Mouse (Mus musculus) c-Kit-positive CD71-negative TER-119-negative erythroid progenitor cells, embryonic 14.5 days (primary cell): Measurements from ENCODE around the gene Sema5a.

ENCODE experiments used
- DNase-seq: peaks from one replicate; pipeline ENCODE4 v3.0.0-alpha.2; 2013; ENCODE audit warnings: low read depth

The Sema5a gene

DNA sequence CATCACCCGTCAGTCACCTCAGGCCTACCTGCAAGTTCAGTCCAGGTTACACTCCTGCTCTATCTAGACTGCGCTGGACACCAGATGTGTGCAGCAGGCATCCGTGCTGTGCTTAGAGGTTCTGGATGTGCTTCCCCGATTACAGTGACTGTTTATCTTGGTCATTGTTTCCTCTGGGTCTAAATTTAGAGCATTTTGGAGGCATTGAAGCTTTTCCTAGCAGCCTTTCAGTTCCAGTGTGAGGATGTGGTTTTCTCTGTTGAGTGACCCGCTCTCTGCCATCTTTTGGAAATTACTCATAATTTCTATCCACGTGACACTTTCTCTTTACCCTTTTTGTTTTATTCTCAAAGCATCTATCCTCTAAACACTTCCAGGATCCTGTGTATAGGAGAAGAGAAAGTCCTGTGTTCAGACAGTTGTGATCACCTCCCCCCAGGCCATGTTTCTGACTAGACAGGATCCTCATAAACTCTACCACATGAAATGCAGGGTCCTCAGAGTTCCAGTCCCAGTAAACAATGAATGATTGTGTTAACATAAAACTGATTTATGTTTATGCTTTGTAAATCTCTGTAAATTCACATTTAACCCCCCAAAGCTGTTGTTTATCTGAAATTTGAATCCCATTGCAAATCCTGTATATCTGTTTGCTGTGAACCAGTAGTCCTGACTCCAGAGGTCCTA lies 62.1 kb downstream of the Sema5a start:
- DNase-seq: no peak

DNA sequence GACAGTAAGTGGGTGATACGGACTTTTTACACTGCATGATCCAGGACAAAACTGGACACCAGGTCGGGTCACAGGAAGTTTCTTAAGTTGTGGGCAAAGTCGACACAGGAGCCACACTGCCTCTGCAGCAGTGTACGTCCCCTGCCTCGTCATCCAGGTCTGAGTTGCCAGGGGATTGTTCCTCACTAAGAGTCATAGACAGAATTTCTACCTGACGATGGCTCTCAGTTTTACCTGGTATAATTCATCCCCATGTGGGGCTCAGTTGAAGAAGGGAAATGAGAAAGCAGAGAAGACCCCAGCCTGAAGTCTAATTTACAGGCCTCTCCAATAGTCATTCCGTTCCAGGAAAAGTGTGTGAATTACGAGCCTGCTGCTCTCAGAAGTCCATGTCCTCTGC lies 66.2 kb downstream of the Sema5a start:
- DNase-seq: no peak

DNA sequence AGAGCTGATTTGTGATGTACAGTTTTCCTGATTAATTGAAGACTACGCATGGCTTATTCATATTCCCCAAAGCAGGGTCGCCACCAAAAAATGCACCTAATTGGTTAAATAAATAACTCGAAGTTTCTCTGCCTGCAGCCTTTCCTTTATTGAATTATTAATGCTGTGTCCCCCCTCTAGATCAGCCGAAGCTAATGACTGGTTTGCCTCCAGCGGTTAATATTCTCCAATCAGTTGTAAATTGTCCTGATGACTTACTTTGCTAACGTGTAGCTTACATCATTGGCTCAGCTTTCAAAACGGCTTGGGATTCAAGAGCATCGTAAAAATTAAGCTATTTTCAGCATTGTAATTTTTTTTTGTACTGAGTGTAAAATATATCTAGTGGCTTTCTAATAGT lies 66.7 kb downstream of the Sema5a start:
- no peak for DNase-seq

DNA sequence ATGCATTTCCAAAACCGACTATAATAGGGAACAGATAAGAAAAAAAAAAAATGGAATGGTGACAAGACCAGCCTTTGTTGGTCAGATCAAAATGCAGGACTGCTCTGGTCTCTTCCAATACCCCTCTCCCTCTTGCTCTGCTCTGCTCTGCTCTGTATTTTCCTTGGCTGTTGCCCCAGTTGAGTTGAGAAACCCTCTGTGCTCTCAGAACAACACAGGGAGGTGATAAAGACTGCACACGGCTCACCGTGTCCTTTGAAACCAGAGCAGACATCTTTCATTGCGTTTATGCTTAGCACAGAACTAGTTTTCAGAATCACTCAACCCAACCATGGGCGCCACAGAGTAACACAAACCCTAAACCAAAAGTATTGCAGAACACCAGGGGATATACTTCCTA lies 72.5 kb downstream of the Sema5a start:
- no peak for DNase-seq

DNA sequence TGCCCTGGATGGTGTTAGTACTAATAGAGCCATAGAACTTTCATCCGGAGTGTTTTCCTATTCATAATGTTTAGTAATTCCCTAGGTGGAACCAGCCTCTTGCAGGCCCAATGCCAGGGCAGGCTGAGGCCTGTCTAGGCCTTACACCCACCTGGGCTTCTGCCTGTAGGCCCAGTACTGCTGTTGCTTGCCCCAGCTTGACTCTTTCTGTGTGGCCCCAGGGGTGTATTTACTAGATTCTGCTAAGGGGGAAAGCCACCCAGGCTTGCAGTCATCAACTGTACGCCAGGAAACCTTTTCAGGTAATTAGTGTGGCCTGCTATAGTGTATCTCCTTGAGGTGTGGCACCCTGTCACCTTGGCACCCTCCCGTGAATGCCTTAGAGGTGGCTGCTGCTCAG lies 76.1 kb downstream of the Sema5a start:
- DNase-seq: no peak

DNA sequence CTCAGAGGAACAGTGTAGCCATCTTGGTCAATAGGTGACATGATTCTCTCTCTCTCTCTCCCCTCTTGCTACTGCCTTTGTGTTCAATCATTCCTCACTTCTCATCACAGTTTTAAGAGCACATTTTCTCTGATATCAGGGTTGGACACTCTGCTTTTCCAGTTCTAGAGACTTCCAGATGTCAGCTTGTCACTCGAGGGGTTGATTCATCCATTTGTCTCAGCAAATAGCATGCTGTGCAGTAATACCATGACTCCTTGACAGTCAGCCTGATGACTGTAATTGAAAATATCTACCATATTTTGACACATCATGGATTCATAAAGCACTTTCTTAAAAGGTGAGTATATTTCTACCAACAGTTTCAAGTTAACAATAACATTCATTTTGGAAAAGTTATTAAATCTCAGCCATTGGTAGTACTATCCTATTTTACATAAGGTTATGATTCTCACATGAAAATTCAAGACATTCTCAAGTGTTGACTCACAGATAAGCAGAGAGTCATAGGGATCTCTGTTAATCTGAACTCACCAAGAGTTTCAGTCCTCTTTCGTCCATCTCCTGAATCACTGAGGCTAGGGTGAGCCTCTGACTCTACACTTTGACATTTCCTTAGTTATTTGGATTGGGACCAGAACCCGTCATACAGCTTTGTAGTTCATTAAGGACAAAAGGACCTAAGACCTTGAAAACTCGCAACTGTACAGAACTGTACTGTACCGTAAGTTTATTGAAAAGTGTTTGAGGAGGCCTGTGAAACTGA lies 78.0 kb downstream of the Sema5a start:
- no peak for DNase-seq

DNA sequence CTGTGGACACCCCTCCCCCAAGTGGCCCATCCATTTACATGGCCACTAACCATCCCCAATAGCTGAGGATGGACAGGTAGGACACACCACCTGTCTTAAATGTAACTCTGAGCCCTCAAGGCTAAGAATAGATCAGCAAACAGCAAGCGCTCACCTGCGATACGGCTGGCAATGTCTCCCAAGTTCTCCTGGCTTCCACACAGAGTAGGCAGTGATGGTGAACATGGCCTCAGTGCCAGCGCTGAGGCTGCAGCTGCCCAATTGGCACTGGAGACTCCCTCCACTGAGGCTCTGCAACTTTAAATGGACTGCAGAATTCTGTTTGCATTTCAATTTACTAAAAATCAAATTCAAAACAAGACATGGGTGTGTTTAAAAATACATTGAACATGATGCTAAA lies 78.6 kb downstream of the Sema5a start:
- DNase-seq: no peak

DNA sequence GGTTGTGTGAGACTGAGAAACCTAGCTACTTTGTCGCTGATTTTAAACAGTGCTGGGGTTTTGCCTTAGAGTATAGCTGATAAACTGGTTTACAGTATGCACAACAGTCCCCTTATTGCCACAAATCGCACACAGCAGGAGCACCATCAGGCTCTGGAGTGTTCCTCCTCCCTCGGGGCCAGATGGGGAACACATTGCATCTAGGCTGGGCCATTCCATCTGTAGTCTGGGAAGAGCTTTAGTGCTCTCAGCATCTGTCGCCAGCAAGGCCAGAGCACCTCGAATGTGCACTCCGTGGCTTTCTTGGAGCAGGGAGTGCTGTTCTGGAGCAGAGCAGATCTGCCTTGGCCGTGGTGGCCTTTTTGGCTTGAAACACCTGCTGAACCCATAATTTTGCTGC lies 79.5 kb downstream of the Sema5a start:
- DNase-seq: no peak

DNA sequence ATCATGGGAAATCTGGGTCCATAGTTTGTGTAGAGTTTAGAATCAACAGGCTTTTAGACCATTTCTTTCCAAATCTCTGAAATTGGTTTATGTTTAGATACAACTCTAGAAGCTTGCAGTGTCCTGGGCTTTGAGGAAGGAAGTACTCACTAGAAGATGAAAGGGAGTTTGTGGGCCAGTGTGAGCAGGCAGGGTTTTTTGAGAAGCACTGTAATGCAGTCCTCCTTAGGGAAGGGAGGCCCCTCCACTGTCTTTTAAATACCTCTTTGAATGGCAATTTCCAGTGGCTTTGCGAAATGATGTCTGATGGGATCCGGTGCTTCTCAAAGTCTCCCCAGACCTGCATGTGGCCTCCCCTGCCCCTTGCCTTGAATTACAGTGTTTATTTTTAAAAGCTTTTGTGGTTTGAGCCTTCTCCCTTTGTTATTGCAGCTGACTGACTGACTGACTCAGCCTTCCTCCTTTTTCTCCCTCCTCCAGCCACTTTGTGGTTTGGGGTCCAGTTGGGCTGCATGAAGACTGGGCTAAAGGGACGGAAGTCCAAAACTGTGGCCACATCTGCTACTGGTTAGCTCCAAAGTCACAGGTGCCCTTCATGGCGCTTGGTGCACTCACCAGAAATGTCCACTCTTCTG lies 83.9 kb downstream of the Sema5a start:
- DNase-seq: no peak

DNA sequence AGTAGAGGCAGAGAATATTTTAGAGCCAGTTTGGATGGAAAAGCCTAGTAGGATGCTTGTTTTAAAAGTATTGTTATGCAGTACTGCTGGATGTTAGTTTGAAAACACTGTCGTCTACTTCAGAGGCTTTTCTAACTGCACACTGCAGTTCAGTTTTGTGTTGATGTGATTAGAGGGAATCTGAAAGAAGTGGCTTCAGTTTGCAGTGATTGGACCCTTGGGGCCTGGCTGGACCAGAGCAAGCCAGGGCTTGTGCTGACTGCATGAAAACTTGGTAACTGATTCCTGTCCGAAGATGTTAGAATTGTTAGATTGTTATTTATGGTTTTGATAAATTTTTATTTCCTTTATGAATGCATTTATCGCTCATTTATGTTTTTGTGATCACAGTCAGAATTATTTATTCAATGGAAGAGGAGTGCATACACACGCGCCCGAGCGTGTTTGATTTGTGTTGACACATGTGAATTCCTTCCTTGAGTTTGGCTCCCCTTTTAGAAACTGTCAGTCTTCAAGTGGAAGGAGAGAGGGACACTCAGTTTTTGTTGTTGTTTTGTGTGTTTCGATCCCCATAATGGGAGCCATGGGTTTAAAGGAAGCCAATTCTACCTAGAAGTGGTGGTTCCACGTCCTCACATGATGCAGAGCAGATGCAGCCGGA lies 85.2 kb downstream of the Sema5a start:
- no peak for DNase-seq

DNA sequence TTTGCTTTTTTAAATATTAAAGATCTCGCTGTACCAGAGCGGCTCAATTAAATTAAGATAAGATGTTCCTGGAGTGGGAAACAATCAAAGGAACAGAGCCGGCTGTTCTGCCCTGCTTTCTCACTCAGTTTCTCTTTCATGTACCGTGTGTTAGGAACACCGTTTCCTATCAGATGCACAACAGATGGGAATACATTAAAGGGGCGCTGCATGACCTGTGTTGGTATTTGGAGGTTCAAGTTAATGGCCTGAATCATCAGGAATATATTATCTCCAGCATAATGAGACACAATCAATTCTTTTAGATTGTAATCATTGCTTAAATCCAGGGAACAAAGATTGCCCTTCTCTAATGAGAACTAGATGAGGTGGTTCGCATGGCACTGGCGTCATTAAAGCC lies 85.8 kb downstream of the Sema5a start:
- DNase-seq: no peak

DNA sequence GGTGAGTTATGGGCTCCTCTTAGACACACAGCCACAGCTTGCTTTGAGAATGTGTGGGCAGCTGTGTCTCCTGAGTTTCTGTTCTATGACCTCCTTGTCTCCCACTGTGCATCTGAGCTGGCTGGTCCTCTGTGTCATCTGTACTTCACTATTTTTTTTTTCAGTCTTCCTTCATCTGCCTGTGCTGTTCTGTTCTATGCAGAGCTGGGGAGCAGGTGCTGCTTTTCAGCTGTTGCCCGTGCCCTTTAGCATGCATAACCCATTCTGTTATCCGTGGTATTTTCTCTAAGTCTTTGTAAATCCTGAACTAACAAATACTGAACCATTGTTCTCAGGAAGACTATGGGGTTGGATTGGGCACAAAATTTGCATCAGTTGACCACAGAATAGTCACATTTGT lies 86.4 kb downstream of the Sema5a start:
- no peak for DNase-seq

DNA sequence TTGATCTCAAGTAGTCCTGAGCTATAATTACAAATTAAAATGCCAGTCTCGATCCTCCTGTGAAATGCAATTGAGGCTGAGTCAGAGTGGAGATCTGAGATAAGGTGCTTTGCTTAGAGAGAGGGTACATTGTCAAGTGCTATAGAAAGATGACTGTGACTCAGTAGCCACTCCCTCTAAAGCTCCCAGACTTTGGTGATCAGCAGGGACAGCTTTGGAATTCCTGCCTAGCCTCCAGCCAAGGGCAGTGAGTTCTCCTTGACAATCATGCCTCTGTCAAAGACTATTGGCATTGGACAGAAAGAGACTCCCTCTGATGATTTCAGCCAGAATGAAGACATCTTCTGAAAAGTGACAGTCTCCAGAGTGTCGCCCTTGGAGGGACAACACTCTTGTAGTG lies 88.8 kb downstream of the Sema5a start:
- no peak for DNase-seq

DNA sequence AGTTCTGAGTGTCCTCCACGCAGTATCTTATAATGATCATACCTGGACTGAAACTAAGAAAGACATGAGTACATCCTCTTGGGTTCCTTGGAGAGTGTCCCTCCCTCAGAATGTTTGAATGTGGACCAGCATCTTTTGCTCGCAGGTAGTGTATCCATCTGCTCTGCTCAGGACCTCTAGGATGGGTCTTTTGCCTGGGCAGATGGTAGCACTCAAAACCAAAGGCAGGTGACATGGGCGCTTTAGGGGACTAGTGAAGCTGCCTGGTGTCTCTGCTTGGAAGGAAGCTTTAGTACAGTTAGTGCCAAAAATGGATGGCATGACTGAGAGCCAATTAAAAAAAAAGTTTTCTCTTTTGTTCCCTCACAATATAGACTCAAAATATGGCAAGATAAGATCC lies 93.2 kb downstream of the Sema5a start:
- DNase-seq: no peak

DNA sequence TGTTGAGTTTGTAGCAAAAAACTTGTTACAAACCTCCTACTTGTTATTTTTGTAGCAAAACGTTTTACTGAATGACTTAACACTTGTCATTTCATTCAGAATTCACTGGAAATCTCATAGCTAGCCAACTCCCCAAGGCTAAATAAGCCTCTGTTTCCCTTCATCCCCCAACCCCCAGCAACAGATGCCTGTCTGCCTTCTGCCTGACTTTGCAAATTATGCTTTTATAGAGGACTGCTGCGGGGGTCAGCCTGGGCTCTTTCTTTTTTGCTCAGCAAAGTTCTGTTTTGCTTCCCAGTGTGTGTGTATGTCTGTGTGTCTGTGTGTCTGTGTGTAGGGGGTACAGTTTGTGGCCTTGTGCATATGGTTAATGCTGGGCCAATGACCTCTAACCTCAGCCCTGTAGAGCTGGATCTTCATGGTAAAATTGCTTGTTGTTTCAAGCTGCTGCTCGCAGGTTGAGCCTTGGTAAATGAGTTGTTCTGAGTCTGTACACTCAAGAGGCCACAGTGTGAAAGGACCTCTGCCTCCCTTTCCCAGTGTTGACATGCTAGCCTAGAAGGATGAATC lies 94.2 kb downstream of the Sema5a start:
- DNase-seq: no peak

DNA sequence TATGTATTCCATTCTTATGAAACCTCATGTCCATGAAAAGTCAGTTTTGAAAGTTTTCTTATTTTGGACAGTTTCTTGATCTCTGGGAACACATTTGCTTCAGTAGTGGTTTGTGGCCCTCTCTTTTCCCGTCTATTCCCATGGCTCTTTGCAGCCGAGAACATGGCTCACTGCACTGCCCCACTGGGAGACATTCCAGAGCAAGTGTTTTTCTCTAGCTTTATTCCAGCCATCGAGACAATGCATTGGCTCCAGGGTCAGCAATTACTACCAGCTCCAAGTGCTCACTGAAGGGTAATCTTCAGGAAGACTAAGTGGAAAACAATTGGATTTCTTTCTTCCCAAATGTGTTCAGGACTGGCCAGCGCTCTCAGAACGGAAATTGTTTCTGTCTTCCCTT lies 94.8 kb downstream of the Sema5a start:
- DNase-seq: no peak

DNA sequence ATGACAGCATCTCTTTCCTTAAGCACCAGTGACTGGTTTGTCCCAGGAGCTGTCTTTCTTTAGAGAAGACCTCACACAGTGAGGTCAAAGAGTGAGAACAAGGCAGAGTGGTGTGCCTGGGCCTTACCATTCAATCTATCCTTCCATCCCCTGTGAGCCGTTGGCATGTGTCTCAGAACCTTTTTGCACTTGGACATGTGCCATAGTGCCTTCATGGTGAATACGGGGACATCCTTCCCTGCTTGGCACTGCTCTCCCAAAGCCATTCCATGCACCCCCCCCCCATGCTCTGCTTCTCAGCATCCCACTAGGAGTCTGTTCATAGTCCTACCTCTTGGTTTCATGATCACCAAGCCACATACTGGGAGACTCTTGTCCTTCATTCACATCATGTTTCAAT lies 96.8 kb downstream of the Sema5a start:
- no peak for DNase-seq

DNA sequence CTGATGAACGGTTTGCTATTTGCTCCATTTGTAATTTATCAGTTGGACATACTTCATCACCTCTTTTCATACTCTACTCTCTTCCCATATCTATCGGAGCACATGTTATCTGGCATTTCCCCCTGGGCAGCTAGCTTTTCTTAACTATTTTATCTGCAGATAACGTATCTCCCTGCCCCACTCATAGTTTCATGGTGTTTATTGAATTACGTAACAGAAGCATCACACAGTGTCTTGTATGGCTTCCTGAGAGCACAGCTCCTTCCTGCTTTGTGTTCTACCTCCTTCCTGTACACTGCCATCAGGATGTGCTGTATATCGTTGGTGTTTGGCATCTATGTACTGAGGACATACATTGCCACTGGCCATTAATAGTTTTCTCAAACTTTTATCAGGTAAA lies 98.9 kb downstream of the Sema5a start:
- DNase-seq: no peak

DNA sequence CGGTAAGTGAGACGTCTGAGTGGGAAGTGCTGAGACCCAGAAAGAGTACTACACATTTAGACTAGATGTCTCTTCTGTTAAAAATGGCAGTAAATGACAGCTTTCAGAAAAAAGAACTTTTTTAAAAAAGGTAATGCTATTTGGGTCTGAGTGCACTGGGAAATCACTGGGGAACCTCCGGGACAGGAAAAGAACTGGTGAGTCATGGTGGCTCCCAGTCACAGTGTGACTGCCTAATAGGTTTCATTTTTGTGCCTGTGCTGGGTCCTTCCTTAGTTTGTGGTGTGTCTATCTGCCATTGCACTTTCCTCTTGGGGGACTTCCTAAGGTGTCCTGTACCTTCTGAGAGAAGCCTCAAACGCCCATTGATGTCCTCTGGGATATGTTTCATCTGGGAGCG lies 102.7 kb downstream of the Sema5a start:
- DNase-seq: no peak

DNA sequence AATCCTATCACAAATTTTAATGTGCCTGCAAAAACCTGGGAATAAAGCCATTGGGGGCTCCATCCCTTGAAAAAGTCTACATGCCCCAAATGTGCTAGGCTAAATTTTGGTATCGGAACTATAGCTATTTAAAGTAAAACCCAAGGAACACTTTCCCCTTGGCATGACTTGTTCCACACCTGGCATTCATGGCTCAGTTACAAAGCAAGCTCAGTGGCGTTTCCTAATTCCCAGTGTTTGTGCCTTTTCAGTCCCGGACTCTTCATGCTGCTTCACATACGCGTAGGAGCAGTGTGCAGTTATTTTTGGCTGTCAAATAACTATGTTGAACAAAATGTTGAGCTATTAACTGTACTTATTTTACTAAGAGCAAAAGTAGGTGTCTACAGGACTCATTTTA lies 104.7 kb downstream of the Sema5a start:
- no peak for DNase-seq

DNA sequence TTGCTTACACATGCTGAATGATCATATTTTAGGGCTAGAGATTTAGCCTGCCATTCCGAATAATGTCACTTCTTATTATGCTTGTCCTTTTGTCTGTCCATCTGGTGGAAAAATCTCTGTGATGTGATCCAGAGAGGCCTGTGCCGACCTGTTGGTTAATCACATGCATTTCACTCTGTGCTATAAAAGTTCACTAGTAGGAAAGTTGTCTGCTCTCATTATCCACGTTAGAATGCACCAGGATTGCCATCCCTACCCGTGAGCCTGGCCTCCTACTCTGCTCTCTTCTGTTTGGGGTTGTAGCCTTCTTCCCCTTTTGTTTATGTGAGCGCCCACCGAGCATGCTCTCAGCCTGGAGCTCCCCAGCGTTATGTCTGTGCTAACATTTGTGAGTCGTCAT lies 108.4 kb downstream of the Sema5a start:
- no peak for DNase-seq

DNA sequence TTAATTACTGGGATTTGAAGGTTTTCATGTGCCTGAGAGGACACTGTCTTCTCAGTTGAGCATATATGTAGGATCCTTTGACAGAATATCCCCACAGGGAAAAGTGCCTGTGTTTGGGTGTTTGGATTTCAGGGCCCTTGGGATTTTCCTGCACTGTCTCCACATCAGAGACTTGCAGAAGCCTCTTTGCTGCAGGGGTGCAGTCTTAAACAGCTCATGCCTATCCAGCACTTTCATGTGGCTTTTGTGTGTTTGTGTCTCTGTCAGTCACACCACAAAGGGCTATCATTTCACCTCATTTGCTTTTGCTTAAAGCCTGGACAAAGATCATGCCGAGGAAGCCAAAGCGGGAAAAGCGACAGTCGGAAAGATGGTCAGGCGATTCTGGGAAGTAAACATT lies 108.9 kb downstream of the Sema5a start:
- no peak for DNase-seq

DNA sequence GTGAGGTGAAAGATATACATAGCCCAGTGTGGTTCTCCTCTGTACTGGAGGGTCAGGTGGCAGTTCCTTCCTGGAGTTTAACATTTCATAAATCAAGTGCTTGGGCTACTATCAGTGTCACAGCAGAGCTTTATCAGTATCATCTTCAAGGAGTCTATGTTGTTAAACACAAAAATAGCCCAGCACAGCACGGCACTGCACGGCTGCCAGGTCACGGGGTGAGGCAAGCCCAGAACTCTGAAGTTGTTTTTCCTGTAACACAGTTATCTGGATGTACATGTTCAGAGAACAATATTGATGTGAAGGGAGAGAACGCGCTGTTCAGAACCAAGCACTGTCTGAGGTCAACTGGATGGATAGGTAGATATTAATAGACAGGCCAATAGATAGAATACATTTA lies 112.2 kb downstream of the Sema5a start:
- no peak for DNase-seq
